Mouse (Mus musculus) testis, adult 2 months (tissue): ENCODE results near the gene Coq8b. TPM values are rescaled to one million over a fixed set of nuclear protein-coding genes. Genes with fewer than 3 reads are reported as not detected.

Source experiments
- H3K27ac ChIP-seq: fragments of 200-500 bp; 2 replicates; pipeline ENCODE4 v1.5.1; 2012; ENCODE audit warnings: low read depth, low read length; ENCODE audit not compliant: control insufficient read depth, insufficient read depth
- H3K27me3 ChIP-seq: fragments of 200-500 bp; 2 replicates; pipeline ENCODE4 v1.6.1; 2012; ENCODE audit warnings: mild to moderate bottlenecking, low read length, moderate library complexity; ENCODE audit not compliant: control insufficient read depth, insufficient read depth
- H3K36me3 ChIP-seq: fragments of 200-500 bp; 2 replicates; pipeline ENCODE4 v1.6.1; 2012; ENCODE audit warnings: mild to moderate bottlenecking, low read length; ENCODE audit not compliant: control insufficient read depth, insufficient read depth
- H3K4me1 ChIP-seq: fragments of 200-500 bp; 2 replicates; pipeline ENCODE4 v1.6.1; 2012; ENCODE audit warnings: low read length; ENCODE audit not compliant: control insufficient read depth, insufficient read depth
- H3K4me3 ChIP-seq: fragments of 200-500 bp; 2 replicates; pipeline ENCODE4 v1.5.1; 2012; ENCODE audit warnings: low read depth, mild to moderate bottlenecking, low read length, moderate library complexity, mixed read lengths; ENCODE audit not compliant: control insufficient read depth
- CTCF ChIP-seq: fragments of 200-500 bp; IDR thresholded peaks from 2 replicates; pipeline ENCODE4 v1.5.1; 2012; ENCODE audit warnings: low read depth, mild to moderate bottlenecking, inconsistent platforms, low read length, moderate library complexity; ENCODE audit not compliant: control insufficient read depth, insufficient read depth, insufficient replicate concordance
- POLR2A ChIP-seq: fragments of 200-500 bp; IDR thresholded peaks from 2 replicates; pipeline ENCODE4 v1.6.1; 2012; ENCODE audit warnings: low read depth, mild to moderate bottlenecking, inconsistent platforms, low read length, moderate library complexity; ENCODE audit not compliant: control insufficient read depth
- polyA plus RNA-seq: library from polyadenylated mRNA; depleted of rRNA; stranded (reverse); fragments of >200 nt; gene quantifications from 2 replicates; pipeline ENCODE4 v1.2.3, GENCODE M21; 2012

Gene Coq8b
- polyA plus RNA-seq, 1 experiment = 33.7 TPM

DNA sequence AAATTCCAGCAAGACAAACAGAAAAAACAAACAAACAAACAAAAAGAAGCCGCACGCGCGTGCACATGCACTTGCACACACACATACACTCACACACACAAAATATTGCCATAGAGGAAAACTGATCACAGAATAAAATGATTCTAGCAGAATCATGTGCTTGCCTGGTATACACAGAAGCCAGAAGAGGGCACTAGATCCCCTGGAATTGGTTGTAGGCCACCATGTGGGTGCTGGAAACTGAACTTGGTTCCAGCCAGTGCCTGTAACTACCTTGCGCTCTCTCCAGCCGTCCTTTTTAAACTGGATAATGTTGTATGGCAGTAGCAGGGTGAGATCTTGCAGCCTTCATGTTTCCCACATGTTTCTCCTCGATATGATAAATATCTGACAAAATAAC, 55.9 kb downstream of the Coq8b start:
- Histone ChIP-seq H3K4me1 (peaks cover 16% of the 10 kb centered on the region), H3K27ac (no peak overlapping the region), H3K36me3 (no peaks in the 10 kb centered on the region), H3K4me3 (no peak overlapping the region), H3K27me3 (no peaks in the 10 kb centered on the region)
- no peak for TF ChIP-seq CTCF
- no peak for TF ChIP-seq POLR2A

DNA sequence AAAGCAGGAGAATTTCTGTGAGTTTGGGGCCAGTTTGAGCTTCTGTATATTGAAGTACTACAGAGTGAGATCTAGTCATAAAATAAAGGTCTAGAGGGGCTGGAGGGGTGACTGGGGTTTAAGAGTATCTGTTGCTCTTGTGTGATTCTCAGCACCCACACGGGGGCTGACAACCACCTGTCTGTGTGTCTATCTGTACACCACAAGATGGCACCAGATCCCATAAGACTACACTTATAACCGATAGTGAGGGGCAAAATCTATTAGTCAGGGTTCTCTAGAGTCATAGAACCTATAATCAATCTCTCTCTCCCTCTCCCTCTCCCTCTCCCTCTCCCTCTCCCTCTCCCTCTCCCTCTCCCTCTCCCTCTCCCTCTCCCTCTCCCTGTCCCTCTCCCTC, 57.7 kb downstream of the Coq8b start:
- H3K27me3 ChIP-seq = no peaks in the 10 kb centered on the region
- H3K4me3 ChIP-seq = no peak overlapping the region
- TF ChIP-seq POLR2A = no peak
- no peak for TF ChIP-seq CTCF
- H3K27ac ChIP-seq = no peak overlapping the region
- H3K36me3 ChIP-seq = no peaks in the 10 kb centered on the region
- H3K4me1 ChIP-seq = peaks cover 2% of the 10 kb centered on the region

DNA sequence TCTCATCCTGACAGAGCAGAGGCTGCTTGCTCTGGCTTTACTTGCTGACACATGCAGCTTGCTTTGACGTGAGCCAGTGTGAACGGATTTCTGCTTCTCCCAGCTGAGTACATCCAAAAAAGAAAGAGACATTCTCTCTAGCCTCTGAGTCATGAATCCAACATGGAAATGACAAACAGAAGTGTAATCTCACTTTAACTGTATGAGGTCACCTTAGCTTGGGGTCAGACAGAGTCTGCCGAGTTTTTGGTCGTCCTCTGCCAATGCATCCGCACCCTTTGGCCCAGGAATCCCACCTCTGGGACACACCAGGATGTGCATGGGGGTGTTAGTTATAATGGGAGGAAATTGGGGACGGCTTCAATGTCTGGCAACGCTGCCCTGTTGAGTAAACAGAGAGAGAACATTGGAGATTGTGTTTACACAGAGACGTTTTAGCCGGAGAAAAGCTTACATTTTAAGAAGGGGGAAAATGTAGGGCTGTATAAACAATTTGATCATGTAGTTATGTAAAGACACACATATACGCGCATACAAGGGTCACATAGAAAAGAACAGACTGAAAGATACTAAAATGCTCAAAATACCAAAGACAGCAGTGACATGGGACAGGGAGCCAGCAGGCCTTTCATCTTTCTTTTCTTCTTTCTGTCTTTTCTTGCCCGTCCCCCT, 59.1 kb downstream of the Coq8b start:
- Histone ChIP-seq H3K27me3 (no peaks in the 10 kb centered on the region), H3K36me3 (no peaks in the 10 kb centered on the region), H3K4me1 (no peaks in the 10 kb centered on the region), H3K27ac (no peak overlapping the region), H3K4me3 (no peak overlapping the region)
- TF ChIP-seq CTCF (no peak), POLR2A (no peak)

DNA sequence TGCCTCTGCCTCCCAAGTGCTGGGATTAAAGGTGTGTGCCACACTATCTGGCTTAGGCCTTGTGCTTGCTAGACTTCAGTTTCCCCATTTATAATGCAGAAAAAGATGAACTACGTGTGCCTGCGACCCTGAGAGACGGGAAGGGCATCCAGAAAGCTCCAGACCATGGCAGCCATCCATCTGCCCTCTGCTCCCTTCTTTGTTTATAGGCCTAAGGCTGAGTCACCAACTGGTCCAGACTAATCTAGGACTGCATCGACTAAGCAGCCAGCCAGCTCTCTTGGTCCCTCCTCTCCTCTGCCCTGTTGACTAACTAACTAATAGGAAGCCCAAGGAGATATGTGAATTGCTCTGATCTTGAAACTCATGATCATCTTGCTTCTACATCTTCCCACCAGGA, 63.1 kb downstream of the Coq8b start:
- TF ChIP-seq CTCF = no peak
- no peak for TF ChIP-seq POLR2A
- Histone ChIP-seq H3K4me3 (no peak overlapping the region), H3K27me3 (no peaks in the 10 kb centered on the region), H3K36me3 (no peaks in the 10 kb centered on the region), H3K27ac (no peak overlapping the region), H3K4me1 (peaks cover 10% of the 10 kb centered on the region)

DNA sequence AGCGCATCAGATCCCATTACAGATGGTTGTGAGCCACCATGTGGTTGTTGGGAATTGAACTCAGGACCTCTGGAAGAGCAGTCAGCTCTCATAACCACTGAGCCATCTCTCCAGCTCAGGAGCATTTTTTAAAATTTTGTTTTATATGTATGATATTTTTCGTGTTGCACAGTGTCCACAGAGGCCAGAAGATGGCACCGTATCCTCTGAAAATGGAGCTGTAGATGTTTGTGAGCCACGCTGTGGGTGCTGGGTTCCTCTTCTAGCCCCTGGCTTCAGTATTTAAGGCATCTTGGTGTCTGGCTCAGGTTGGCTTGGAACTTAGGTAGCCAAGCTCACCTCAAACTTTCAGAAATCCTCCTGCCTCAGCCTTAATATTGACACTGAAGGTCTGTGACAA, 63.7 kb downstream of the Coq8b start:
- no peaks in the 10 kb centered on the region for H3K27me3 ChIP-seq
- H3K36me3 ChIP-seq = no peaks in the 10 kb centered on the region
- TF ChIP-seq POLR2A (no peak), CTCF (no peak)
- H3K4me3 ChIP-seq = no peak overlapping the region
- H3K27ac ChIP-seq = no peak overlapping the region
- H3K4me1 ChIP-seq = peaks cover 10% of the 10 kb centered on the region

DNA sequence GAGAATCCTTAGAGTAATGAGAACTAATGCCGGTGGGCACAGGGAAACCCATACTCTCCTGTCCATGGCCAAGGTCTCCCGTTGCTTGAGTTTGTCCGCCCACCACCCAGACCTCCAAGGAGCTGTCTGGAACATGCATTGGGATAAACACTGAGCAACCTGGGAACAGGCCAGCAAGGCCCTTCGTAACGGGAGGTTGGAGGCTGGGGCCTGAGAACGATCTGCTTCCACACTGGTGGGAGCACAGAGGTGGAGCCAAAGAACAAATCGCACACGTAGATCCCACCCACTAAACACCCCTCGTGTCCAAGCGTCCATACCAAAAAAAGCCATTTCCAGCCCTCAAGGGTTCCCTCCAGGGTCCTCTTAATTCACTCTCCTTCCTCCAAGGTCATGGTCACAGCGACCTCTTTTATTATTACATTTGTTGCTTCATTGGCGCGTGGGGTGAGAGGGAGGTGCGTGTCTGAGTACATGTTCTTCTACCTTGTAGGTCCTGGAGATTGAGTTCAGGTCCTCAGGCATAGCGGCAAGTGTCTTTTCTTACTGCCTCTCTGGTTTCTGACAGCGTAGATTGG, 65.3 kb downstream of the Coq8b start:
- peak overlapping the region; percentile 73 for H3K27ac ChIP-seq

DNA sequence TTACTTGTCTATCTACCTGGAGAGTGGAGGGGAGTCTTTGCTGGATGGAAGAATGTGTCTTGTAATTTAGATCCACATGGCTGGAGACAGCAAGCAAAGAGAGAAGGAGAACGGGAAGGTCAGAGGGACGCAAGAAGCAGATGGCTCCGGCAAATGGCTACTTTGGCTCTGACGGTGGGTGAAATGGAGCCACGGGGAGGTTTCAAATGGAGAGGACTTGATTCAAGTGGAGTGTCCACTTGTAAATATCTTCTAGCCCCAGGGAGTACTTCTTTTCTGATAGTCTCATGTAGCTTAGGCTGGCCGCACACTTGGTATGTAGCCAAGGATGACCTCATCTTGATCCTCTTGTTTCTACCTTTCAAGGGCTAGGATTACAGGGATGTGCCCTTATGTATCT, 66.0 kb downstream of the Coq8b start:
- H3K27ac ChIP-seq = peak overlapping the region; percentile 54
- H3K27me3 ChIP-seq = no peaks in the 10 kb centered on the region
- no peak overlapping the region for H3K4me3 ChIP-seq
- no peaks in the 10 kb centered on the region for H3K36me3 ChIP-seq
- TF ChIP-seq POLR2A (no peak), CTCF (no peak)
- H3K4me1 ChIP-seq = peaks cover 14% of the 10 kb centered on the region

More for the DNA sequence above, 65.3 kb downstream of the Coq8b start:
- Histone ChIP-seq H3K27me3 (no peaks in the 10 kb centered on the region), H3K36me3 (no peaks in the 10 kb centered on the region), H3K4me1 (peaks cover 14% of the 10 kb centered on the region), H3K4me3 (no peak overlapping the region)
- TF ChIP-seq CTCF (no peak), POLR2A (no peak)
